Mouse (Mus musculus) CH12.LX (cell line): Measurements from ENCODE around the gene Trappc4.

ENCODE experiments used
- CHD1 ChIP-seq: IDR thresholded peaks from 2 replicates; pipeline ENCODE4 v1.6.1; 2012; ENCODE audit warnings: low read depth, low read length, improper control_type of control experiment, inconsistent platforms
- CHD2 ChIP-seq: IDR thresholded peaks from 2 replicates; pipeline ENCODE4 v1.6.1; 2011; ENCODE audit warnings: low read length, improper control_type of control experiment
- CTCF ChIP-seq, 2 experiments: IDR thresholded peaks in 1 of 2; conservative IDR thresholded peaks in 1 of 2; 2 replicates each; pipeline ENCODE4 v1.5.1; 2011 to 2012; ENCODE audit warnings: low read depth in 2 of 2, low read length in 2 of 2, improper control_type of control experiment in 1 of 2, inconsistent platforms in 1 of 2, mild to moderate bottlenecking in 1 of 2, moderate library complexity in 1 of 2
- E2F4 ChIP-seq: IDR thresholded peaks from 2 replicates; pipeline ENCODE4 v1.6.1; 2011; ENCODE audit warnings: low read depth, low read length, improper control_type of control experiment; ENCODE audit not compliant: insufficient replicate concordance
- EP300 ChIP-seq: IDR thresholded peaks from 2 replicates; pipeline ENCODE4 v1.6.1; 2011; ENCODE audit warnings: low read length, improper control_type of control experiment
- ETS1 ChIP-seq: conservative IDR thresholded peaks from 2 replicates; pipeline ENCODE4 v1.6.1; 2012; ENCODE audit warnings: low read depth, mild to moderate bottlenecking, inconsistent platforms, low read length, improper control_type of control experiment, moderate library complexity
- MAX ChIP-seq: IDR thresholded peaks from 2 replicates; pipeline ENCODE4 v1.6.1; 2011; ENCODE audit warnings: low read length, improper control_type of control experiment
- NELFE ChIP-seq: IDR thresholded peaks from 2 replicates; pipeline ENCODE4 v1.6.1; 2011; ENCODE audit warnings: low read depth, low read length, improper control_type of control experiment
- POLR2A ChIP-seq: IDR thresholded peaks from 2 replicates; pipeline ENCODE4 v1.6.1; 2011; ENCODE audit warnings: low read depth, mild to moderate bottlenecking, improper control_type of control experiment, low read length
- POLR2AphosphoS2 ChIP-seq: IDR thresholded peaks from 2 replicates; pipeline ENCODE4 v1.6.1; 2011; ENCODE audit warnings: low read depth, low read length, improper control_type of control experiment
- SIN3A ChIP-seq: IDR thresholded peaks from 2 replicates; pipeline ENCODE4 v1.6.1; 2012; ENCODE audit warnings: low read length, improper control_type of control experiment, inconsistent platforms
- ZC3H11A ChIP-seq: IDR thresholded peaks from 2 replicates; pipeline ENCODE4 v1.6.1; 2012; ENCODE audit warnings: low read depth, mild to moderate bottlenecking, inconsistent platforms, low read length, improper control_type of control experiment
- ZMIZ1 ChIP-seq: IDR thresholded peaks from 2 replicates; pipeline ENCODE4 v1.6.1; 2012; ENCODE audit warnings: low read depth, mild to moderate bottlenecking, inconsistent platforms, low read length, improper control_type of control experiment
- ZNF384 ChIP-seq: IDR thresholded peaks from 2 replicates; pipeline ENCODE4 v1.6.1; 2012; ENCODE audit warnings: low read depth, low read length, improper control_type of control experiment, inconsistent platforms

GRCm38 (mm10) chr9:44417156-44417891 is 9.9 kb upstream of the Trappc4 start:
- TF ChIP-seq MAX: no peak
- TF ChIP-seq CTCF (conservative IDR thresholded peaks at IDR 0.05 in 1 of 2, IDR thresholded peaks at IDR 0.05 in 1 of 2; ENCODE audit: low read depth in 2 of 2, low read length in 2 of 2): no peak
- TF ChIP-seq POLR2A: no peak
- no peak for TF ChIP-seq E2F4
- no peak for TF ChIP-seq ZMIZ1
- TF ChIP-seq ETS1: no peak
- TF ChIP-seq ZC3H11A: no peak
- no peak for TF ChIP-seq POLR2AphosphoS2
- no peak for TF ChIP-seq CHD1
- no peak for TF ChIP-seq ZNF384
- no peak for TF ChIP-seq EP300
- no peak for TF ChIP-seq CHD2
- no peak for TF ChIP-seq NELFE
- no peak for TF ChIP-seq SIN3A
